Mouse (Mus musculus) central nervous system, embryonic 18 days (tissue): ENCODE results near the gene Zw10. TPM values are rescaled to one million over a fixed set of nuclear protein-coding genes. Genes with fewer than 3 reads are reported as not detected.

ENCODE experiments used
- polyA plus RNA-seq: library from polyadenylated mRNA; depleted of rRNA; stranded (reverse); fragments of >200 nt; gene quantifications from 2 replicates; pipeline ENCODE4 v1.2.3, GENCODE M21; 2012; rRNA removed

The Zw10 gene
- polyA plus RNA-seq: 30.2 and 31.4 TPM in 2 replicates

GRCm38 (mm10) chr9:49055333-49056205, at the start of gene Zw10:
Gene Zw10 (plus strand): TSS chr9:49055613.

GRCm38 (mm10) chr9:49081107-49081506, 25.7 kb downstream of the Zw10 start, which contains the start of gene Tmprss5:
Gene Tmprss5 (plus strand): TSS chr9:49081260.

Other genes with a start within 250 kb of the Zw10 start
- gene Zbtb16, start 219.4 kb upstream of the Zw10 start, polyA plus RNA-seq: 3.8 and 4.5 TPM in 2 replicates
- 6.0 and 6.6 TPM in 2 replicates for gene Htr3a, start 144.5 kb upstream of the Zw10 start, polyA plus RNA-seq
- 0.05 and 0.52 TPM in 2 replicates for gene Htr3b, start 90.6 kb upstream of the Zw10 start, polyA plus RNA-seq
- 52.7 and 57.1 TPM in 2 replicates for gene Usp28, start 70.2 kb upstream of the Zw10 start, polyA plus RNA-seq
- gene Tmprss5, start 25.6 kb downstream of the Zw10 start, polyA plus RNA-seq: 1.5 and 1.7 TPM in 2 replicates
- not detected in 2 replicates for gene Gm4894, start 194.9 kb downstream of the Zw10 start, polyA plus RNA-seq